Mouse (Mus musculus) testis, adult 2 months (tissue): ENCODE results near the gene Fam173a.

Experiments
- CTCF ChIP-seq: fragments of 200-500 bp; IDR thresholded peaks from 2 replicates; pipeline ENCODE4 v1.5.1; 2012; ENCODE audit warnings: low read depth, mild to moderate bottlenecking, inconsistent platforms, low read length, moderate library complexity; ENCODE audit not compliant: control insufficient read depth, insufficient read depth, insufficient replicate concordance
- POLR2A ChIP-seq: fragments of 200-500 bp; IDR thresholded peaks from 2 replicates; pipeline ENCODE4 v1.6.1; 2012; ENCODE audit warnings: low read depth, mild to moderate bottlenecking, inconsistent platforms, low read length, moderate library complexity; ENCODE audit not compliant: control insufficient read depth

DNA sequence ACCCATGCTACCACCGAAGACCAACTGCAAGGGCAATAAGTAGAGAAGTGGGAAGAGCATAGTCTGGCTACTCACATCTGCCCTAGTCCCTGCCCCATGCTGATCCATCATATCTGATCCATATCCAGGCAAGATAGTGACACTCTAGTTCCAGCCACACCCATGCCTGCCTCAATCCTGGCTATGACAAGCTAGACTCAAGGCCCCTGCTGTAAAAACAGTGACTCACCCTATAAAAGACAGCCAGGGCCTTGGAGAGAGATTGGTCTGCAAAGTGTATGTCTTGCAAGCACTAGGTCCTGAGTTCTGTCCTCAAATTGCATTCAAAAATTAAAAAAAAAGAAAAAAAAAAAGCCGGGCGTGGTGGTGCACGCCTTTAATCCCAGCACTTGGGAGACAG lies 13.8 kb upstream of the Fam173a start:
- TF ChIP-seq CTCF (no peak), POLR2A (no peak)
